Mouse (Mus musculus): Measurements from ENCODE around the gene Gab2. TPM values are rescaled to one million over a fixed set of nuclear protein-coding genes. Genes with fewer than 3 reads are reported as not detected.

Gene Gab2
- polyA plus RNA-seq, 1 experiment from 2014 or later = 7.6 TPM

DNA sequence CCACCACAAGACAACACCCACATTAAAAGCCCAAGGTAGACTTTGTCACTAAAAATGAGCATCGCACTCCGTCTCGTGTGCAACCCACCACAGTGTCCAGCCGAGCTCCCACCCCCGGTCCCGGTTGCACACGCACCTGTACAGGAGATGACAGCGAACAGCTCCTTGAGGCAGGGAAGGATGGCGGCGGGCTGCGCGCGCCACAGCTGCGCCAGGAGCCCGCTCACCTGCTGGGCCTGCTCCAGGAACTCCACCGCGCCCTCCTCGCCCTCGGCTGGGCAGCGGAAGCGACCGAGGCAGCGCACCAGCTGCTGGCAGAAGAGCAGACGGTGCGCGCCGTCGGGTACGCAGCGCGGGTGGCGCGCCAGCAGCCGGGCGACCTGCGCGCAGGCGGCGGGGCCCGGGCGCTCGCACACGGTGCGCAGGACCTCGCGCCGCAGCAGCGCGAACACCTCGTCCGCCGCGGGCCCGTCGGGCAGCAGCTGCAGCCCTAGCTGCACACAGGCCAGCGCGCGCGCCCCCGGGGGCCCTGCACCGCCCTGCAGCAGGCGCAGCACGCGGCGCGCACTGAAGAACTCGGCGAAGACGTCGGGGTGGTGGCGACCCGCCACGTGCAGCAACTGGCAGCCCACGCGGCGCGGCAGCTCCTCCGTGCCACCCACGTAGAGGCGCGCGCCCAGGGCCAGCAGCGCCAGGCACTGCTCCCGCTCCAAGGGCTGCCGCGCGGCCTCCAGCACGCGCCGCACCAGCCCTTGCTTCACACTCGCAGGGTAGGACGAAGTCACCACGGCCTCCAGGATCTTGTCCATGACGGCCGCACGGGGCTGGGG is 244.0 kb downstream of the Gab2 start:
- no peaks in the 10 kb centered on the region for H3K9me3 ChIP-seq (ENCODE audit: control insufficient read depth, low read length)
- peak overlapping the region; percentile 30 for H3K9ac ChIP-seq (ENCODE audit: low read depth, low read length)
- peak overlapping the region; percentile 62 for H3K4me2 ChIP-seq (ENCODE audit: low read depth, low read length)
- no peaks in the 10 kb centered on the region for H3K4me1 ChIP-seq (ENCODE audit: control insufficient read depth, insufficient read depth, low read length)
- H3K36me3 ChIP-seq (ENCODE audit: control insufficient read depth, insufficient read depth, low read length) = 0 out of 2 replicates have a peak, but pooled peaks cover 9% of the 10 kb centered on the region
- DNase-seq (ENCODE audit: low spot score) = peak; percentile 47
- WGBS = 26% methylated on average over 36 of the region's 96 CpGs
- peaks cover 33% of the 10 kb centered on the region for H3K27me3 ChIP-seq (replicated peaks; ENCODE audit: control insufficient read depth, insufficient read depth, low read length)
- peak; percentile 62 for ATAC-seq (ENCODE audit: low read depth)
- H3K27ac ChIP-seq (replicated peaks; ENCODE audit: low read depth, low read length) = no peak overlapping the region
- peak overlapping the region; percentile 37 for H3K4me3 ChIP-seq (ENCODE audit: low read depth, low read length)

DNA sequence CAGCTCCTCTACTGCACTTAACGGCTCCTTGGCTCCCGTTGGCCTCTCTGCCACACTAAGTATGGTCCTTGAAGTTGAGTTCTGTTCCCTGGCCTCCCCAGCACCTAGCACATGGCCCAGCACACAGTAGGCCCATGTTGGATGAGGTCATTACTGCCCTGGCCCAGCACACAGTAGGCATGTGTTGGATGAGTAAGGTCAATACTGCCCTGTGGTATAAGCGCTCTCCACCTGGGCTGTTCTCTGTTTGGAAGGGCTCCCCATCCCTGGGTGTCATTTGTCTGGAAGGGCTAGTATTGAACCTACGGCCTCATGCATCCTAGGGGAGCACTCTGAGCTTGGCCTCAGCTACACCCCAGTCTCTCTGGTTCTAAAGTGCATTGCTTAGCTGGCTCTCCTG is 246.0 kb downstream of the Gab2 start:
- H3K36me3 ChIP-seq (ENCODE audit: control insufficient read depth, insufficient read depth, low read length) = no peaks in the 10 kb centered on the region
- DNase-seq (ENCODE audit: low spot score) = no peak
- H3K9me3 ChIP-seq (ENCODE audit: control insufficient read depth, low read length) = no peaks in the 10 kb centered on the region
- H3K4me1 ChIP-seq (ENCODE audit: control insufficient read depth, insufficient read depth, low read length) = 0 out of 2 replicates have a peak, but pooled peaks cover 8% of the 10 kb centered on the region
- no peak overlapping the region for H3K4me3 ChIP-seq (ENCODE audit: low read depth, low read length)
- WGBS = 98% methylated on average over 4 of the region's 4 CpGs
- no peak for ATAC-seq (ENCODE audit: low read depth)
- no peak overlapping the region for H3K9ac ChIP-seq (ENCODE audit: low read depth, low read length)
- H3K4me2 ChIP-seq (ENCODE audit: low read depth, low read length) = no peak overlapping the region
- peaks cover 33% of the 10 kb centered on the region for H3K27me3 ChIP-seq (replicated peaks; ENCODE audit: control insufficient read depth, insufficient read depth, low read length)
- H3K27ac ChIP-seq (replicated peaks; ENCODE audit: low read depth, low read length) = no peak overlapping the region

DNA sequence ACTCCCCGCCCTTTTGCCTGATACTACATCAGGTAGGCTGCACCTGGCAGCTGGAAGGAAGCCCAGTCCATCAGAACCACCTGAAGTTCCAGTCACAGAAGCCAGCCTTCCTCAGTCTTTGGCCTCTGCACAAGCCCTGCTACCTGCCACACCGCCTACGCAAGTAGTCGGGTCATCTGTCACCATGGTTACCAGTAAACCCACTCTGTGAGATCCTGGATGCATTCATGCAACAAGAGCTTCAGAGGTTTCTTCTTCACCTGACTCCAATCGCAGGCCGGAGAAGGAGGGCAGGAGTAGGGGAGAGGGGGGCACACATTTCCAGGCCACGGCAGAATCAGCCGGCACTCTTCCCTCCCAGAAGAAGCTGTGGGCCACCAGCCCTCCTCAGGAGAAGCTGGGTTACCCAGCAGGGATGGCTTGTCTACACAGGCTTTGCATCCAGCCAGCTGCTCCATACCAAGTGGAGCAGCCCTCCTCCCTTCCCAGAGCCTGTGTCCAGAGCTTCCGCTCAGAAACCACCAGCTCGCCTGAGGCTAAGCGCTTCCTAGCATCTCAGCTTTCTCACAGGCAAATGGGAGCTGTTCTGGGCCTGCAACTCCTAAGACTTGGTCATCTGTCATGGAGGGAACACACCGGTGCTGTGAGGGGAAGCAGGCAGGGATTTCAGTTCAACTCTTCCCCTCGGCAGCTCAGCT is 247.7 kb downstream of the Gab2 start:
- Histone ChIP-seq H3K36me3 (ENCODE audit: control insufficient read depth, insufficient read depth, low read length) (no peaks in the 10 kb centered on the region), H3K4me1 (ENCODE audit: control insufficient read depth, insufficient read depth, low read length) (0 out of 2 replicates have a peak, but pooled peaks cover 14% of the 10 kb centered on the region), H3K4me3 (ENCODE audit: low read depth, low read length) (no peak overlapping the region), H3K9ac (ENCODE audit: low read depth, low read length) (0 out of 2 replicates have a peak overlapping the region, but pooled peaks have one; percentile 5), H3K4me2 (ENCODE audit: low read depth, low read length) (no peak overlapping the region), H3K27me3 (replicated peaks; ENCODE audit: control insufficient read depth, insufficient read depth, low read length) (peaks cover 32% of the 10 kb centered on the region), H3K27ac (replicated peaks; ENCODE audit: low read depth, low read length) (no peak overlapping the region), H3K9me3 (ENCODE audit: control insufficient read depth, low read length) (no peaks in the 10 kb centered on the region)
- WGBS = 52% methylated on average over 13 of the region's 13 CpGs
- ATAC-seq (ENCODE audit: low read depth) = no peak
- peak; percentile 12 for DNase-seq (ENCODE audit: low spot score)

DNA sequence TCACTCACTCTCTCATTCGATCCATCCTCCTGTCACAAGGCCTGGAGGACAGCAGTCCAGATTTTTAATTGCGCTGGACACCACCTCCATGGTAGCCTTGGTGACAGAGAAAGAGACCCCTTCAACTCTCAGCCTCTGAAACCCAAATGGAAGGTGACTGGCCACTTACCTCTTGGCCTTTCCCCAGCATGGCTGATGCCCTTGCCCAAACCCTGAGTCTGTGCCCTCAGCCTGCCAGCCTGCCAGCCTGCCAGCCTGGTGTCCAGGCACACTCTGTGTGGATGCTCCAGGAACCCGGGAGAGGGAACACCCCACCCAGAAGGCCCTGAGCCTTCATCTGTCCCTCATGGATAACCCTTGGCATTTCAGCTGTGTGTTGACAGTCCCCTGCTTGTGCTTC is 248.3 kb downstream of the Gab2 start:
- Histone ChIP-seq H3K4me3 (ENCODE audit: low read depth, low read length) (no peak overlapping the region), H3K27me3 (replicated peaks; ENCODE audit: control insufficient read depth, insufficient read depth, low read length) (peaks cover 26% of the 10 kb centered on the region), H3K4me2 (ENCODE audit: low read depth, low read length) (no peak overlapping the region), H3K36me3 (ENCODE audit: control insufficient read depth, insufficient read depth, low read length) (no peaks in the 10 kb centered on the region), H3K4me1 (ENCODE audit: control insufficient read depth, insufficient read depth, low read length) (0 out of 2 replicates have a peak, but pooled peaks cover 14% of the 10 kb centered on the region), H3K27ac (replicated peaks; ENCODE audit: low read depth, low read length) (no peak overlapping the region), H3K9me3 (ENCODE audit: control insufficient read depth, low read length) (no peaks in the 10 kb centered on the region), H3K9ac (ENCODE audit: low read depth, low read length) (no peak overlapping the region)
- DNase-seq (ENCODE audit: low spot score) (no peak), ATAC-seq (ENCODE audit: low read depth) (no peak)
- WGBS = 84% methylated on average over 3 of the region's 3 CpGs

DNA sequence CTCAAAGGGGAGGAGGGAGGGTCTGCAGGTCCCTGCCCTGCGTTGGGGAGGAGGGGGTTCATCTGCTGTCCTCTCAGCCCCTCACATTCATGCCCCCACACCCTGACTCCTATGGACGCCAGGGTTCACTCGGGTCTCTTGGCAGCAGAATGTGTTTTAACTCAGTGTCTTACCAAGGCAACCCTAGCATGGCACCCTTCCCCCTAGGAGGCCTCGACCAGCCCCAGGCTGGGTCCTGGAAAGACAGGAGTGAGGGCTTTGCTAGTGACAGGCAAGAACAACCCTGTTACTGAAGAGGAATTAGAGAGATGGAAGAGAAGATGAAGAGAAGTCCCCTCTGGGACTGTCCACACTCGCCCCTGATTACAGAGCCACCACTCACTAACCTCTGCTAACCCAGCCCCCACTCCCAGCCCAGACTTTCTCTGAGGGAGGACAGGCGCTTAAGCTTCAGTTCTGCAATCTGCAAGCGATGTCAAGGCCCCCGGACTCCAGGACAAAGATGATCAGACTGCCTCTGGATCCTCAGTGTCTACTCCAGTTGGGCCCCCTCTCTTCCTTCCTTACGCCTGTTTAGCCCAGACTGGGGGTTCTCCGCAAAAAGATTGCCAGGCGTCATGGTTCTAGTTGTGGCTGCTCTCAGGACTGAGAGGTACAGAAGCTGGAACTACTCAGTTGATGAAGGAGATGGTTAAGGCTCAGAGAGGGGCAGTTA is 249.7 kb downstream of the Gab2 start:
- 0 out of 2 replicates have a peak, but pooled peaks cover 14% of the 10 kb centered on the region for H3K4me1 ChIP-seq (ENCODE audit: control insufficient read depth, insufficient read depth, low read length)
- ATAC-seq (ENCODE audit: low read depth) (no peak), DNase-seq (ENCODE audit: low spot score) (no peak)
- WGBS = 58% methylated on average over 11 of the region's 11 CpGs
- peak overlapping the region; percentile 72 for H3K9ac ChIP-seq (ENCODE audit: low read depth, low read length)
- H3K27ac ChIP-seq (replicated peaks; ENCODE audit: low read depth, low read length) = no peak overlapping the region
- H3K9me3 ChIP-seq (ENCODE audit: control insufficient read depth, low read length) = no peaks in the 10 kb centered on the region
- H3K36me3 ChIP-seq (ENCODE audit: control insufficient read depth, insufficient read depth, low read length) = no peaks in the 10 kb centered on the region
- H3K4me2 ChIP-seq (ENCODE audit: low read depth, low read length) = peak overlapping the region; percentile 68
- H3K4me3 ChIP-seq (ENCODE audit: low read depth, low read length) = peak overlapping the region; percentile 72
- H3K27me3 ChIP-seq (replicated peaks; ENCODE audit: control insufficient read depth, insufficient read depth, low read length) = peaks cover 12% of the 10 kb centered on the region

DNA sequence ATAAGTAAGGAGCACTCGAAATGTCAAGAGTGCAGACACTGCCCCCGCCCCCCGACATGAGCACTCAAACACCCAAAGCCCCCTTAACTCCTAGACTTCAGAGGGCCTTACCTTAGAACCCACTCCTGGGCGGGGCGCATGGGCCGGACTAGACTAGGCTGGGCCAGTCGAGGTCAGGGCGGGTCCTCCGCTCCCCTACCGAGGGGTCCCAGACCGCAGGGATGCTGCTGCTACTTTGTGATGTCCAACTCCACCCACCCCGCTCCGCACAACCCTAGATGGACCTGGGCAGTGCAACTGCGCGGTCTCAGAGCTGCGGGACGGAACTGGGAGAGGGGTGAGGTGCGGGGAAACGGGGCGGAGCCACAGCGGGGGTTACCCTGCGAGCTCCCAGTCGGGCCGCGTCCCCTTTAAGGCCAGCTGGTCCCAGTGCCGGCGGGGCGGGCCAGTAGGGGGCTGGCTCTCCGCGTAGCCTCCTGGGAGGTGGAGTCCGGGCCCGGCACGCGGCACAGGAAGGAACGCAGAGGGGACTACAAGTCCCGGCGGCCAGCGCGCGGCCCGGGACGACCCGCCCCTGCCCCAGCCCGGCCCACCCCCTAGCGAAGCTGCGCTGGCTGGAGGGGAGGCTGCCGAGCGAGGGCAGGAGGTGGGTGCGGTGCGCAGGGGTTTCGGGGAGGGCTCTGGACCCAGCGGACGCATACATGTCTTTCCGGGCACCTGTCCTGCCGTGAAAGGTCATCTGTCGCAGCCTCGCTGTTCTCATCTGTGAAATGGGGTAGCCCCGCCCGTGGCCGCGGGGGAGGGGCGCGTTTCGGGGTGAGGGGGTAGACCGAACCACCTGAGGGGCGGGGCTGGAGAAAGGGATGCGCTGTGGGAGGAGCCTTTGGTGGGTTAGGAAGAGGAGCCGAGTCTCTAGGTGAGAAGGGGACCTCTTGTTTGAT is 250.6 kb downstream of the Gab2 start, which contains the start of the genes Usp35 and Kctd21:
Gene Usp35 (minus strand): TSS at position 295 of the 941 bp plus-strand sequence.
Gene Kctd21 (plus strand): TSS at position 602 of the 941 bp plus-strand sequence.
- Histone ChIP-seq H3K9me3 (ENCODE audit: control insufficient read depth, low read length) (no peaks in the 10 kb centered on the region), H3K27me3 (replicated peaks; ENCODE audit: control insufficient read depth, insufficient read depth, low read length) (0 out of 2 replicates have a peak, but pooled peaks cover 3% of the 10 kb centered on the region), H3K4me2 (ENCODE audit: low read depth, low read length) (peak within 1 kb of the TSS; percentile 68), H3K4me1 (ENCODE audit: control insufficient read depth, insufficient read depth, low read length) (0 out of 2 replicates have a peak, but pooled peaks cover 14% of the 10 kb centered on the region), H3K27ac (replicated peaks; ENCODE audit: low read depth, low read length) (no peak within 1 kb of the TSS), H3K4me3 (ENCODE audit: low read depth, low read length) (peak within 1 kb of the TSS; percentile 72), H3K9ac (ENCODE audit: low read depth, low read length) (peak within 1 kb of the TSS; percentile 72), H3K36me3 (ENCODE audit: control insufficient read depth, insufficient read depth, low read length) (no peaks in the 10 kb centered on the region)
- peak; percentile 98 for DNase-seq (ENCODE audit: low spot score)
- WGBS = 1% methylated on average over 53 of the region's 68 CpGs
- peak; percentile 99 for ATAC-seq (ENCODE audit: low read depth)

DNA sequence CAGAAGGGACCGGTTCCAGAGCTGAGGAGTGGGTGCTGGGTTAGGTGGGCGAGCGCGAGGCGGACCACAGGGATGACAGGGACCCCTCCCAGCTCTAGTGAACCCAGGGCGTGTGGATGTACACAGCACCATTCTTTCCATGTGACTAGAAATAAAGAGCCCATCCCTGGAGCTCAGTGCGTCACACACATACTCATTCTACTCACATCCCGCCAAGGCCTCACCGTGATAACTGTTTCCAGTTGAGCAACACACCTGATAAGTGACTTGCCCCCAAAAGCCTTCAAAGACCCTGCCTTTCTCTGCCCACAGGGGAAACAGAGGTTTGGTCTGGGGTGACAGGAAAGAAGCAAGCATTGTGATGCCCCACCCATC is 251.3 kb downstream of the Gab2 start:
- ATAC-seq (ENCODE audit: low read depth) = peak; percentile 23; the same call in 1 of the 2 replicates

More for the DNA sequence above, 251.3 kb downstream of the Gab2 start:
- Histone ChIP-seq H3K27ac (replicated peaks; ENCODE audit: low read depth, low read length) (no peak overlapping the region), H3K27me3 (replicated peaks; ENCODE audit: control insufficient read depth, insufficient read depth, low read length) (no peaks in the 10 kb centered on the region), H3K4me3 (ENCODE audit: low read depth, low read length) (peak overlapping the region; percentile 72), H3K4me2 (ENCODE audit: low read depth, low read length) (peak overlapping the region; percentile 68), H3K4me1 (ENCODE audit: control insufficient read depth, insufficient read depth, low read length) (0 out of 2 replicates have a peak, but pooled peaks cover 14% of the 10 kb centered on the region), H3K9ac (ENCODE audit: low read depth, low read length) (peak overlapping the region; percentile 72), H3K9me3 (ENCODE audit: control insufficient read depth, low read length) (no peaks in the 10 kb centered on the region), H3K36me3 (ENCODE audit: control insufficient read depth, insufficient read depth, low read length) (no peaks in the 10 kb centered on the region)
- WGBS = 3% methylated on average over 9 of the region's 9 CpGs
- no peak for DNase-seq (ENCODE audit: low spot score)

All from embryonic facial prominence, embryonic 14.5 days (tissue).